Mouse (Mus musculus) lung, embryonic 15.5 days (tissue): ENCODE data around the gene Gm10643. TPM values are rescaled to one million over a fixed set of nuclear protein-coding genes. Genes with fewer than 3 reads are reported as not detected.

Experiments used
- ATAC-seq: fragments of 200-750 bp; cut with Nextera tagmentation; 2 replicates; pipeline ENCODE4 v1.8.0; 2017; ENCODE audit warnings: moderate number of reproducible peaks, borderline replicate concordance; ENCODE audit not compliant: low FRiP score, low TSS enrichment; ENCODE audit errors: extremely low read depth
- H3K27ac ChIP-seq: fragments of 300-500 bp; sonication (generic); 2 replicates; pipeline ENCODE4 v1.5.1; 2015; ENCODE audit warnings: moderate library complexity, mild to moderate bottlenecking, inconsistent platforms
- H3K27me3 ChIP-seq: fragments of 300-500 bp; sonication (generic); 2 replicates; pipeline ENCODE4 v1.6.1; 2015; ENCODE audit warnings: inconsistent platforms
- H3K36me3 ChIP-seq: fragments of 300-500 bp; sonication (generic); 2 replicates; pipeline ENCODE4 v1.6.1; 2015; ENCODE audit warnings: inconsistent platforms
- H3K4me1 ChIP-seq: fragments of 300-500 bp; sonication (generic); 2 replicates; pipeline ENCODE4 v1.6.1; 2015; ENCODE audit warnings: inconsistent platforms
- H3K4me2 ChIP-seq: fragments of 300-500 bp; sonication (generic); 2 replicates; pipeline ENCODE4 v1.6.1; 2015; ENCODE audit warnings: inconsistent platforms, mild to moderate bottlenecking, moderate library complexity
- H3K4me3 ChIP-seq: fragments of 300-500 bp; sonication (generic); 2 replicates; pipeline ENCODE4 v1.5.1; 2015; ENCODE audit warnings: mild to moderate bottlenecking, inconsistent platforms
- H3K9ac ChIP-seq: fragments of 300-500 bp; sonication (generic); 2 replicates; pipeline ENCODE4 v1.6.1; 2015; ENCODE audit warnings: inconsistent platforms
- H3K9me3 ChIP-seq: fragments of 300-500 bp; sonication (generic); 2 replicates; pipeline ENCODE4 v1.6.1; 2016; ENCODE audit warnings: inconsistent platforms
- WGBS: fragments of 180-500 bp; shearing (Covaris S2); methylation state at CpG from one replicate; pipeline ENCODE4 v1.1.7; 2015; 5-methylcytosine and 5-hydroxymethylcytosine counted together
- polyA plus RNA-seq: library from polyadenylated mRNA; unstranded; fragments of >200 nt; fragmentation: Nextera tagmentation; extraction: Ambion mirVana; gene quantifications from 2 replicates; pipeline ENCODE4 v1.2.1, GENCODE M21; 2015

Gene Gm10643
- polyA plus RNA-seq, 1 experiment from 2014 or later: 1.3 TPM

GRCm38 (mm10) chr8:84087821-84088220 lies 22.9 kb upstream of the Gm10643 start:
- ATAC-seq: no peak
- H3K36me3 ChIP-seq: peaks cover 73% of the 10 kb centered on the region
- H3K4me1 ChIP-seq: no peaks in the 10 kb centered on the region
- H3K27me3 ChIP-seq: no peaks in the 10 kb centered on the region
- H3K9me3 ChIP-seq: no peaks in the 10 kb centered on the region
- no peak overlapping the region for H3K4me3 ChIP-seq
- no peak overlapping the region for H3K4me2 ChIP-seq
- WGBS: 94% methylated on average over 14 of the region's 14 CpGs
- H3K27ac ChIP-seq: no peak overlapping the region
- H3K9ac ChIP-seq: no peak overlapping the region

GRCm38 (mm10) chr8:84087156-84087555 lies 22.2 kb upstream of the Gm10643 start:
- 82% methylated on average over 7 of the region's 7 CpGs for WGBS
- Histone ChIP-seq H3K27ac (no peak overlapping the region), H3K4me1 (no peaks in the 10 kb centered on the region), H3K27me3 (no peaks in the 10 kb centered on the region), H3K9me3 (no peaks in the 10 kb centered on the region), H3K4me2 (no peak overlapping the region), H3K9ac (no peak overlapping the region), H3K36me3 (peaks cover 73% of the 10 kb centered on the region), H3K4me3 (no peak overlapping the region)
- no peak for ATAC-seq

GRCm38 (mm10) chr8:84084341-84085115 lies 19.6 kb upstream of the Gm10643 start:
- H3K36me3 ChIP-seq: peaks cover 74% of the 10 kb centered on the region
- 61% methylated on average over 42 of the region's 42 CpGs for WGBS
- no peaks in the 10 kb centered on the region for H3K9me3 ChIP-seq

GRCm38 (mm10) chr8:84083829-84084241 lies 18.9 kb upstream of the Gm10643 start:
- Histone ChIP-seq H3K9ac (no peak overlapping the region), H3K4me2 (no peak overlapping the region), H3K4me1 (peaks cover 6% of the 10 kb centered on the region; the same call in 1 of the 2 replicates), H3K36me3 (peaks cover 72% of the 10 kb centered on the region), H3K9me3 (no peaks in the 10 kb centered on the region), H3K4me3 (no peak overlapping the region), H3K27ac (no peak overlapping the region), H3K27me3 (no peaks in the 10 kb centered on the region)
- 27% methylated on average over 8 of the region's 8 CpGs for WGBS
- ATAC-seq: no peak

More at GRCm38 (mm10) chr8:84084341-84085115, 19.6 kb upstream of the Gm10643 start:
- Histone ChIP-seq H3K4me3 (no peak overlapping the region), H3K4me2 (no peak overlapping the region), H3K4me1 (peaks cover under 1% of the 10 kb centered on the region; the same call in 1 of the 2 replicates), H3K27me3 (no peaks in the 10 kb centered on the region), H3K9ac (no peak overlapping the region), H3K27ac (no peak overlapping the region)
- no peak for ATAC-seq

- ATAC-seq: no peak
Measured at GRCm38 (mm10) chr8:84079206-84079605, 14.3 kb upstream of the Gm10643 start.

GRCm38 (mm10) chr8:84076849-84077248 lies 11.9 kb upstream of the Gm10643 start:
- Histone ChIP-seq H3K9ac (no peak overlapping the region), H3K27ac (no peak overlapping the region), H3K36me3 (peaks cover 21% of the 10 kb centered on the region), H3K4me2 (no peak overlapping the region), H3K4me1 (peaks cover 16% of the 10 kb centered on the region; the same call in 1 of the 2 replicates), H3K27me3 (no peaks in the 10 kb centered on the region), H3K4me3 (no peak overlapping the region), H3K9me3 (no peaks in the 10 kb centered on the region)
- ATAC-seq: no peak
- 73% methylated on average over 3 of the region's 3 CpGs for WGBS

More at GRCm38 (mm10) chr8:84079206-84079605, 14.3 kb upstream of the Gm10643 start:
- Histone ChIP-seq H3K9me3 (no peaks in the 10 kb centered on the region), H3K27me3 (no peaks in the 10 kb centered on the region), H3K4me3 (no peak overlapping the region), H3K27ac (no peak overlapping the region), H3K36me3 (peaks cover 43% of the 10 kb centered on the region), H3K9ac (no peak overlapping the region), H3K4me2 (no peak overlapping the region), H3K4me1 (peaks cover 10% of the 10 kb centered on the region; the same call in 1 of the 2 replicates)
- WGBS: 44% methylated on average over 5 of the region's 5 CpGs

GRCm38 (mm10) chr8:84076412-84076811 lies 11.5 kb upstream of the Gm10643 start:
- no peak overlapping the region for H3K9ac ChIP-seq
- H3K4me2 ChIP-seq: no peak overlapping the region
- H3K36me3 ChIP-seq: peaks cover 21% of the 10 kb centered on the region
- H3K27me3 ChIP-seq: no peaks in the 10 kb centered on the region
- H3K9me3 ChIP-seq: no peaks in the 10 kb centered on the region
- H3K27ac ChIP-seq: no peak overlapping the region
- no peak for ATAC-seq
- WGBS: 85% methylated on average over 1 of the region's 1 CpGs
- H3K4me3 ChIP-seq: no peak overlapping the region
- H3K4me1 ChIP-seq: peaks cover 19% of the 10 kb centered on the region; the same call in 1 of the 2 replicates

- peaks cover 27% of the 10 kb centered on the region for H3K4me1 ChIP-seq
- H3K27ac ChIP-seq: no peak overlapping the region
- H3K36me3 ChIP-seq: 0 out of 2 replicates have a peak, but pooled peaks cover 3% of the 10 kb centered on the region
- no peak overlapping the region for H3K4me2 ChIP-seq
- ATAC-seq: no peak
- no peaks in the 10 kb centered on the region for H3K9me3 ChIP-seq
- H3K4me3 ChIP-seq: no peak overlapping the region
- H3K27me3 ChIP-seq: no peaks in the 10 kb centered on the region
- H3K9ac ChIP-seq: no peak overlapping the region
- WGBS: 60% methylated on average over 9 of the region's 10 CpGs
Measured at GRCm38 (mm10) chr8:84073230-84073976, 8.5 kb upstream of the Gm10643 start.

GRCm38 (mm10) chr8:84072321-84072720 lies 7.4 kb upstream of the Gm10643 start:
- Histone ChIP-seq H3K36me3 (0 out of 2 replicates have a peak, but pooled peaks cover 3% of the 10 kb centered on the region), H3K9ac (no peak overlapping the region), H3K4me1 (peaks cover 37% of the 10 kb centered on the region), H3K4me3 (no peak overlapping the region), H3K4me2 (no peak overlapping the region), H3K27me3 (no peaks in the 10 kb centered on the region), H3K27ac (no peak overlapping the region), H3K9me3 (no peaks in the 10 kb centered on the region)
- ATAC-seq: no peak
- 86% methylated on average over 10 of the region's 10 CpGs for WGBS

- no peak overlapping the region for H3K27ac ChIP-seq
- H3K4me1 ChIP-seq: peaks cover 37% of the 10 kb centered on the region
- no peak for ATAC-seq
- H3K9me3 ChIP-seq: no peaks in the 10 kb centered on the region
- H3K4me3 ChIP-seq: no peak overlapping the region
- H3K4me2 ChIP-seq: no peak overlapping the region
- H3K27me3 ChIP-seq: no peaks in the 10 kb centered on the region
- H3K36me3 ChIP-seq: 0 out of 2 replicates have a peak, but pooled peaks cover 3% of the 10 kb centered on the region
- WGBS: 61% methylated on average over 3 of the region's 3 CpGs
- no peak overlapping the region for H3K9ac ChIP-seq
Measured at GRCm38 (mm10) chr8:84071921-84072320, 7.0 kb upstream of the Gm10643 start.

GRCm38 (mm10) chr8:84070667-84071066 lies 5.7 kb upstream of the Gm10643 start:
- WGBS: 68% methylated on average over 2 of the region's 2 CpGs
- no peak overlapping the region for H3K27ac ChIP-seq

GRCm38 (mm10) chr8:84070241-84070640 lies 5.3 kb upstream of the Gm10643 start:
- ATAC-seq: no peak
- Histone ChIP-seq H3K9ac (no peak overlapping the region), H3K27me3 (no peaks in the 10 kb centered on the region), H3K27ac (no peak overlapping the region), H3K9me3 (no peaks in the 10 kb centered on the region), H3K4me1 (peaks cover 37% of the 10 kb centered on the region), H3K4me2 (no peak overlapping the region), H3K36me3 (0 out of 2 replicates have a peak, but pooled peaks cover 3% of the 10 kb centered on the region), H3K4me3 (no peak overlapping the region)
- 76% methylated on average over 5 of the region's 5 CpGs for WGBS

More at GRCm38 (mm10) chr8:84070667-84071066, 5.7 kb upstream of the Gm10643 start:
- H3K27me3 ChIP-seq: no peaks in the 10 kb centered on the region
- ATAC-seq: no peak
- no peak overlapping the region for H3K4me2 ChIP-seq
- no peak overlapping the region for H3K4me3 ChIP-seq
- H3K4me1 ChIP-seq: peaks cover 37% of the 10 kb centered on the region
- H3K36me3 ChIP-seq: 0 out of 2 replicates have a peak, but pooled peaks cover 3% of the 10 kb centered on the region
- no peak overlapping the region for H3K9ac ChIP-seq
- no peaks in the 10 kb centered on the region for H3K9me3 ChIP-seq
